In genomic region chr15:84116466-84116865, GRCm38 (mm10) we compare ENCODE assay signal across 22 mouse cellular contexts. TPM values are rescaled to one million over a fixed set of nuclear protein-coding genes. Genes with fewer than 3 reads are reported as not detected.
A peak's percentile ranks its signal among the peaks of the same experiment; 100 is the strongest.
DNase-seq lines count a peak whose midpoint lies in the region; ATAC-seq lines count a peak whose summit lies in the region.
"Had no signal": no experiment of that assay in that cellular context is flagged by ENCODE, and none has a peak within 500 bp of the region (broad histone marks: within the 10 kb centered on the region; RNA-seq: fewer than 3 reads in every experiment).

No protein-coding gene starts in this region.

- H3K4me1 ChIP-seq in midbrain, embryonic 11.5 days (ENCODE audit: control insufficient read depth, insufficient read depth, low read length) = no peaks in the 10 kb centered on the region
- no peaks in the 10 kb centered on the region for H3K4me1 ChIP-seq in midbrain, embryonic 14.5 days (ENCODE audit: control insufficient read depth, insufficient read depth, low read length)
- H3K4me1 ChIP-seq in forebrain, embryonic 15.5 days = no peaks in the 10 kb centered on the region
- H3K4me1 ChIP-seq: embryonic facial prominence, embryonic 10.5 days; embryonic facial prominence, embryonic 12.5 days; forebrain, embryonic 13.5 days had no signal

- H3K9ac ChIP-seq in midbrain, embryonic 11.5 days (ENCODE audit: low read length) = no peak overlapping the region
- no peak overlapping the region for H3K9ac ChIP-seq in midbrain, embryonic 14.5 days (replicated peaks; ENCODE audit: low read length)
- no peak overlapping the region for H3K9ac ChIP-seq in forebrain, embryonic 15.5 days (replicated peaks)
- H3K9ac ChIP-seq: embryonic facial prominence, embryonic 12.5 days; forebrain, embryonic 13.5 days had no signal

- H3K36me3 ChIP-seq in midbrain, embryonic 11.5 days (ENCODE audit: control insufficient read depth, insufficient read depth, low read length) = no peaks in the 10 kb centered on the region
- H3K36me3 ChIP-seq in midbrain, embryonic 14.5 days (ENCODE audit: control insufficient read depth, insufficient read depth, low read length) = no peaks in the 10 kb centered on the region
- H3K36me3 ChIP-seq in forebrain, embryonic 15.5 days = no peaks in the 10 kb centered on the region
- H3K36me3 ChIP-seq: embryonic facial prominence, embryonic 10.5 days; embryonic facial prominence, embryonic 12.5 days had no signal

- WGBS in midbrain, embryonic 11.5 days = 82% methylated on average over 1 of the region's 1 CpGs
- WGBS in midbrain, embryonic 14.5 days = 94% methylated on average over 1 of the region's 1 CpGs
- 76% methylated on average over 1 of the region's 1 CpGs for WGBS in forebrain, embryonic 15.5 days

- peak; percentile 67 for DNase-seq in midbrain, embryonic 11.5 days (ENCODE audit: low spot score, missing footprints)
- DNase-seq in midbrain, embryonic 14.5 days = no peak
- peak; percentile 37 for DNase-seq in ES-CJ7 (ENCODE audit: low read depth, low spot score)
- DNase-seq in thymus, postnatal 10 days (ENCODE audit: low spot score in 2 of 2) = no peak
- DNase-seq: adrenal gland, adult 8-10 months; adrenal gland, postnatal 14 days; adrenal gland, postnatal 36 days; B cell, adult 2 months; cerebellum, adult 11-12 months; cerebellum, adult 2 months; cerebellum, adult 9-11 months had no signal

- ATAC-seq in midbrain, embryonic 11.5 days (ENCODE audit: low FRiP score) = no peak
- ATAC-seq in midbrain, embryonic 14.5 days (ENCODE audit: low FRiP score, low TSS enrichment) = no peak
- ATAC-seq in forebrain, embryonic 15.5 days (replicated peaks) = no peak
- ATAC-seq: activated CD4-positive, CD25-positive, alpha-beta regulatory T cell, adult 4 months; CD4-positive, CD25-positive, alpha-beta regulatory T cell, adult 4 months; forebrain, embryonic 13.5 days; forebrain, embryonic 16.5 days had no signal

- no peak overlapping the region for H3K4me3 ChIP-seq in midbrain, embryonic 11.5 days (ENCODE audit: low read depth, low read length)
- no peak overlapping the region for H3K4me3 ChIP-seq in midbrain, embryonic 14.5 days (replicated peaks; ENCODE audit: low read depth, low read length)
- no peak overlapping the region for H3K4me3 ChIP-seq in forebrain, embryonic 15.5 days
- H3K4me3 ChIP-seq: embryonic facial prominence, embryonic 10.5 days; embryonic facial prominence, embryonic 12.5 days; forebrain, embryonic 13.5 days had no signal

- no peak overlapping the region for H3K27ac ChIP-seq in midbrain, embryonic 11.5 days (ENCODE audit: low read depth, low read length)
- H3K27ac ChIP-seq in midbrain, embryonic 14.5 days (replicated peaks; ENCODE audit: low read depth, low read length) = no peak overlapping the region
- H3K27ac ChIP-seq in forebrain, embryonic 15.5 days (replicated peaks) = no peak overlapping the region
- H3K27ac ChIP-seq: embryonic facial prominence, embryonic 10.5 days; embryonic facial prominence, embryonic 12.5 days; forebrain, embryonic 13.5 days had no signal

- no peaks in the 10 kb centered on the region for H3K27me3 ChIP-seq in midbrain, embryonic 11.5 days (ENCODE audit: control insufficient read depth, insufficient read depth, low read length)
- H3K27me3 ChIP-seq in midbrain, embryonic 14.5 days (ENCODE audit: control insufficient read depth, insufficient read depth, low read length) = no peaks in the 10 kb centered on the region
- no peaks in the 10 kb centered on the region for H3K27me3 ChIP-seq in forebrain, embryonic 15.5 days
- H3K27me3 ChIP-seq: forebrain, embryonic 13.5 days had no signal

- H3K4me2 ChIP-seq in midbrain, embryonic 11.5 days = no peak overlapping the region
- H3K4me2 ChIP-seq in midbrain, embryonic 14.5 days (ENCODE audit: low read length) = no peak overlapping the region
- H3K4me2 ChIP-seq in forebrain, embryonic 15.5 days (replicated peaks) = no peak overlapping the region
- H3K4me2 ChIP-seq: embryonic facial prominence, embryonic 12.5 days; forebrain, embryonic 13.5 days had no signal

- no peaks in the 10 kb centered on the region for H3K9me3 ChIP-seq in midbrain, embryonic 11.5 days (ENCODE audit: control insufficient read depth, low read length)
- no peaks in the 10 kb centered on the region for H3K9me3 ChIP-seq in midbrain, embryonic 14.5 days (ENCODE audit: control insufficient read depth, low read length)
- no peaks in the 10 kb centered on the region for H3K9me3 ChIP-seq in forebrain, embryonic 15.5 days
- H3K9me3 ChIP-seq: embryonic facial prominence, embryonic 12.5 days; forebrain, embryonic 13.5 days had no signal

RNA-seq across cellular contexts. Expression of gene Pnpla5, which starts 6.5 kb away (rescaled TPM):
- polyA plus RNA-seq in midbrain, embryonic 11.5 days (2014; fragmentation: Nextera tagmentation; extraction: Ambion mirVana) = 0.05 TPM in 1 of 2 replicates, not detected in the other
- not detected in 2 replicates for polyA plus RNA-seq in midbrain, embryonic 14.5 days (2014; fragmentation: Nextera tagmentation; extraction: Ambion mirVana)
- polyA plus RNA-seq in forebrain, embryonic 15.5 days (2015; fragmentation: Nextera tagmentation; extraction: Ambion mirVana) = not detected in 2 replicates
- polyA plus RNA-seq: activated CD4-positive, CD25-positive, alpha-beta regulatory T cell, adult 4 months; CD4-positive, CD25-positive, alpha-beta regulatory T cell, adult 4 months; cerebellum, adult 2 months; cortical plate, adult 2 months; embryonic facial prominence, embryonic 10.5 days; embryonic facial prominence, embryonic 12.5 days; embryonic facial prominence, embryonic 14.5 days; forebrain, embryonic 11.5 days; forebrain, embryonic 13.5 days; forebrain, embryonic 16.5 days; frontal cortex, adult 2 months had no signal

RNA-seq across cellular contexts. Expression of gene Sult4a1, which starts 10.9 kb away (rescaled TPM):
- polyA plus RNA-seq in midbrain, embryonic 11.5 days (2014; fragmentation: Nextera tagmentation; extraction: Ambion mirVana) = 8.7 and 8.9 TPM in 2 replicates
- polyA plus RNA-seq in midbrain, embryonic 14.5 days (2014; fragmentation: Nextera tagmentation; extraction: Ambion mirVana) = 42.5 and 55.0 TPM in 2 replicates
- 76.7 and 76.8 TPM in 2 replicates for polyA plus RNA-seq in forebrain, embryonic 15.5 days (2015; fragmentation: Nextera tagmentation; extraction: Ambion mirVana)
- polyA plus RNA-seq: activated CD4-positive, CD25-positive, alpha-beta regulatory T cell, adult 4 months; CD4-positive, CD25-positive, alpha-beta regulatory T cell, adult 4 months had no signal

RNA-seq across cellular contexts. Expression of gene Pnpla3, which starts 51.2 kb away (rescaled TPM):
- polyA plus RNA-seq in midbrain, embryonic 11.5 days (2014; fragmentation: Nextera tagmentation; extraction: Ambion mirVana) = 1.5 and 1.7 TPM in 2 replicates
- polyA plus RNA-seq in midbrain, embryonic 14.5 days (2014; fragmentation: Nextera tagmentation; extraction: Ambion mirVana) = 3.3 and 4.5 TPM in 2 replicates
- polyA plus RNA-seq in forebrain, embryonic 15.5 days (2015; fragmentation: Nextera tagmentation; extraction: Ambion mirVana) = 3.4 and 4.0 TPM in 2 replicates
- polyA plus RNA-seq: activated CD4-positive, CD25-positive, alpha-beta regulatory T cell, adult 4 months had no signal

RNA-seq across cellular contexts. Expression of gene Efcab6, which starts 51.3 kb away (rescaled TPM):
- polyA plus RNA-seq in midbrain, embryonic 11.5 days (2014; fragmentation: Nextera tagmentation; extraction: Ambion mirVana) = 0.29 TPM in 1 of 2 replicates, not detected in the other
- 0.15 and 0.22 TPM in 2 replicates for polyA plus RNA-seq in midbrain, embryonic 14.5 days (2014; fragmentation: Nextera tagmentation; extraction: Ambion mirVana)
- 3.7 and 4.3 TPM in 2 replicates for polyA plus RNA-seq in forebrain, embryonic 15.5 days (2015; fragmentation: Nextera tagmentation; extraction: Ambion mirVana)
- polyA plus RNA-seq: activated CD4-positive, CD25-positive, alpha-beta regulatory T cell, adult 4 months; CD4-positive, CD25-positive, alpha-beta regulatory T cell, adult 4 months had no signal

Comparison
In these comparisons a context has a peak if more than half of its experiments do, and no peak if none do; other contexts are left out.
1. DNase-seq: peak in midbrain, embryonic 11.5 days (single experiment) and ES-CJ7 (single experiment); none in midbrain, embryonic 14.5 days (single experiment) and thymus, postnatal 10 days (0 of 2).